Mouse (Mus musculus): ENCODE measurements at regions not wholly inside any gene's neighbourhood (a gene's known extent, or its start where the extent isn't known, plus 50 kb on each side); places are given as distances from the start of the nearest gene placed in this dataset.

DNA sequence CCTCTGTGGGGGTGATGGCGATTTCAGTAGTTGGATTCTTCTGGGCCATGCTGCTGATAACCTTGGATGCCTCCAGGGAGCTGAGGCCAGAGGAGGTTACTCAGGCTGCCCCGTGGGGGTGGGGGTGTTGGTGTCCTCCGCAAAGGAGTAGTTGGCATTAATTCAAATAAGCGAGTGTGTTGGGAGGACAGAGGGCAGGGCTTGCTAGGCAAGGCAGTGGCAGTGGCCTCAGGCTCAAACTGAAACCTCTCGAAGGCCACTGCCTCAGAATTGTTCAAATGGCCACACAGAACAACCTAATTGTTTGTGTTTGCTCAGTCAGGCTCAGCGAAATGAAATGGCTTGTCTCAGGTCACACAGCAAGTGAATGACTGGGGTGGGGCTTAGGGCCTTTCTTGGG, 66.6 kb upstream of the Id2 start:
- H3K9ac ChIP-seq = no peak overlapping the region
- no peak for ATAC-seq (ENCODE audit: insufficient number of reproducible peaks, insufficient read depth, low FRiP score, low TSS enrichment)
- H3K4me3 ChIP-seq = no peak overlapping the region
- H3K9me3 ChIP-seq = no peaks in the 10 kb centered on the region
- H3K27me3 ChIP-seq = no peaks in the 10 kb centered on the region
- no peaks in the 10 kb centered on the region for H3K36me3 ChIP-seq
- H3K4me1 ChIP-seq = peaks cover 15% of the 10 kb centered on the region; the same call in 1 of the 2 replicates
- no peak overlapping the region for H3K4me2 ChIP-seq (replicated peaks)
- no peak overlapping the region for H3K27ac ChIP-seq
- WGBS = 22% methylated on average over 6 of the region's 6 CpGs

DNA sequence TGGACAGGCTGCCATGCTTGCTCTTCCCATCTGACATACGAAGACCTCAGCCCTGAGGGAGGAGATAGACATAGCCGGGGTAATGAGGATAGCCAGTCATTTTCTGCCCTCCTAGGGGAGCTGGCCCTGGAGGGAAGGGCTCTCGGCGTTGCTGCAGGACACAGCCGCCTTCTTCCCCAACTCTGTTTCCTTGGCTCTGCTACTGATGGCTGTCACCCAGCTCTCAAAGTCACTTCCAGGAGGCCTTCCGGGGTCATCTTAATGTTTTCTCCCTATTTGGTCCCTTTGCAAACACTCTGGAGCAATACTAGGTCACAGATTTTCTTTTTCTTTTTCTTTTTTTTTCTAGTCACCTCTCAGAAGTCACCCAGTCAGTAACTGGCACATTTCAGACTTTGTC, 65.9 kb upstream of the Id2 start:
- no peaks in the 10 kb centered on the region for H3K27me3 ChIP-seq
- H3K27ac ChIP-seq = no peak overlapping the region
- H3K36me3 ChIP-seq = no peaks in the 10 kb centered on the region
- H3K4me1 ChIP-seq = peaks cover 15% of the 10 kb centered on the region; the same call in 1 of the 2 replicates
- ATAC-seq (ENCODE audit: insufficient number of reproducible peaks, insufficient read depth, low FRiP score, low TSS enrichment) = no peak
- no peak overlapping the region for H3K4me2 ChIP-seq (replicated peaks)
- H3K9me3 ChIP-seq = no peaks in the 10 kb centered on the region
- no peak overlapping the region for H3K4me3 ChIP-seq
- WGBS = 56% methylated on average over 6 of the region's 6 CpGs
- no peak overlapping the region for H3K9ac ChIP-seq

DNA sequence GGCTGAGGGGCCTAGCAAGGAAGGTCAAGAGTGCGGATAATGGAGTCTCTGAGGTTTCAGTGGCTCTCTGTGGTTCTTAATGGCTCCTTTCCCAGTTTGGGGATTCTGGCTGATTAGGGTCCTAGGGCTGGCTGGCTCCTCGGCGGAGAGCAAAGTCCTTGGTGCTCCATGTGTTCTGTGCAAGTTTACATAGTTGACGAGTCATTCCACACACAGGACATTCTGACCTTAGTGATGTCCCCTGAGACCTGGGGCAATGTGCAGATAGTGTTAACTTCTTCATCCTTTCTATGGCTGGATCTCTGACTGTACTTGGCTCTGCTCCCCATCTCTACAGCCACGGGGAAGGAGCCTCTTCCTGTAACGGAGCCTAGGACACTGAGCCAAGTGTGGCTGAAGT, 65.0 kb upstream of the Id2 start:
- Histone ChIP-seq H3K4me1 (peaks cover 9% of the 10 kb centered on the region; the same call in 1 of the 2 replicates), H3K27me3 (no peaks in the 10 kb centered on the region), H3K9me3 (no peaks in the 10 kb centered on the region), H3K9ac (no peak overlapping the region), H3K4me3 (no peak overlapping the region), H3K4me2 (replicated peaks) (no peak overlapping the region), H3K27ac (no peak overlapping the region), H3K36me3 (no peaks in the 10 kb centered on the region)
- ATAC-seq (ENCODE audit: insufficient number of reproducible peaks, insufficient read depth, low FRiP score, low TSS enrichment) = no peak
- WGBS = 87% methylated on average over 6 of the region's 6 CpGs

DNA sequence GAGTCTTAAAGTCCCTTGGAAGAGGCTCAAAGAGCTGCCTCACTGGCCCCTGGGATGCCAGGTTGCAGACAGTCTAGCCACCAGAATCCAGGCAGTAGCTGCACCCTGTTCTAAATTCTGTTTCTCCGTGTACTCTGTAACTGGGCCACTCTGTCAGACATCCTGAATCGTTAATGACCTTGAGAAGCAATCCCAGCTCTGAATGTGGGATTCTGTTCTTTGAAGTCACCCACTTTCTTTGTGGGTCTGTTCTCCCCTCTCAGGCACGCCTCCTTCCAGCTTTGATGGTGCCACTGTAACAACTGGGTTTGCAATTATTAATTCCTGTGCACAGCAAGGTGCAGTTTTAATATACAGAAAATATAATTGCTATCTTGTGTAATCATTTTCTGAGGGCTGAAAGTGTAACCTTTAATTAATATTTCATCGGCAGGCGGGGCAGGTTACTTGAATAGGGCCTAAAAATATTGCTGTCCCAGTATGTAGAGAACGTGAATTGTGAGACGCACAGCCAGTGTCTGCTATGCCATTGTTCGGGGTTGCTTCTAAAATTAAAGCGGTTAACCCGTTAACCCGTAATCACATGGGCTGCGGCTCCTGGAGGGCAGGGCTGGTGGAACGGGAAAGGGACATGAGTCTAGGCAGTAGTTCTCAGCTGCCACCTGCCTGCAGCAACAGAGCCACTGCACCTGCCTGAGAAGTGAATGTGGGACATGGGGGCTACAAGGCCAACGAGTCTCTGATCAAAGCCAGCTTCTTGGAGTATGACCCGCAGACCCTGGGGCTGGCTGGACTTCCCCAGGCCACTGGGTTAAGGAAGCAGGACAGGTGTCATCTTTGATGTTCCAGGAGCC, 64.3 kb upstream of the Id2 start:
- Histone ChIP-seq H3K4me2 (replicated peaks) (no peak overlapping the region), H3K36me3 (no peaks in the 10 kb centered on the region), H3K9ac (no peak overlapping the region), H3K4me1 (peaks cover 9% of the 10 kb centered on the region; the same call in 1 of the 2 replicates), H3K27ac (no peak overlapping the region), H3K27me3 (no peaks in the 10 kb centered on the region), H3K4me3 (no peak overlapping the region), H3K9me3 (no peaks in the 10 kb centered on the region)
- 69% methylated on average over 15 of the region's 15 CpGs for WGBS
- ATAC-seq (ENCODE audit: insufficient number of reproducible peaks, insufficient read depth, low FRiP score, low TSS enrichment) = no peak

DNA sequence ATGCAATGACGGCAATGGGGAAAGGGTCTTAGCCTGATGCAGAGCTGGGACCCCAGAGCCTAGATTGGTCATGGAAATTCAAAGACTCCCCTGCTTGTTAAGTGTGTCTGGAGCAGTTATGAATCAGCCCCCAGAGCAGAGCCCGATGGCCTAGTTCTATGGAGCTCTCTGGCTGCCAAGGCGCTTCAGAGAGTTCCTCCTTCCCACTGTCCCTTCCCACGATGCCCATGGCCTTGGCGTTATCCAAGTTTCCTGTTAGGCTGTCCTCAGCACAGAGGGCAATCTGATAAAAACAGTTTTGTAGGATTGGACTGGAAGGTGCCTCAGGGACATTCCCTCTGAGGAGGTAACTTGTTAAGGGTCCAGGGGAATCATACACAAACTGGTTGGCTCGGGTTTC, 62.2 kb upstream of the Id2 start:
- H3K9me3 ChIP-seq = no peaks in the 10 kb centered on the region
- no peak overlapping the region for H3K4me2 ChIP-seq (replicated peaks)
- H3K27ac ChIP-seq = no peak overlapping the region
- H3K27me3 ChIP-seq = no peaks in the 10 kb centered on the region
- no peaks in the 10 kb centered on the region for H3K36me3 ChIP-seq
- no peak for ATAC-seq (ENCODE audit: insufficient number of reproducible peaks, insufficient read depth, low FRiP score, low TSS enrichment)
- 84% methylated on average over 6 of the region's 6 CpGs for WGBS
- no peak overlapping the region for H3K9ac ChIP-seq
- peaks cover 9% of the 10 kb centered on the region; the same call in 1 of the 2 replicates for H3K4me1 ChIP-seq
- H3K4me3 ChIP-seq = no peak overlapping the region

DNA sequence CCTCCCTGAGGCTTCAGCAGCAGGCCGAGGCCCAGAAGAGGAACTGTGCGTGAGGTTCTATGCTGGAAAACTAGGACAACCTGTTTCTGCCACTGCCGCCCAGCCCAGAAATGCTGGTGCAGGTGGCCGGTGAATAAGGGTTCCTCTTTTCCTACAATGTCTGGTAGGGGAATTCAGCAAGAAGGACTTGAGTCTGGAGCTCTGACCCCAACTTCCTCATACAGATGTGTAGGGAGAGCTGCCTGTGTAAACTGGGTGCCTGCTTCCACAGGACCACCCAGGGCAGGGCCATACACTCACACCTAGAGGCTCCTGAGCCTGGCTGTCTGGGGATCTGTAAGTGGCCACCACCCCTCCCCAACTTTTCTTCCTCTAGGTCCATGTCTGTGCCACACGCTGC, 60.3 kb upstream of the Id2 start:
- Histone ChIP-seq H3K4me2 (replicated peaks) (no peak overlapping the region), H3K27me3 (no peaks in the 10 kb centered on the region), H3K4me3 (no peak overlapping the region), H3K27ac (no peak overlapping the region), H3K36me3 (no peaks in the 10 kb centered on the region), H3K9me3 (no peaks in the 10 kb centered on the region), H3K9ac (no peak overlapping the region), H3K4me1 (no peaks in the 10 kb centered on the region)
- ATAC-seq (ENCODE audit: insufficient number of reproducible peaks, insufficient read depth, low FRiP score, low TSS enrichment) = no peak
- 79% methylated on average over 5 of the region's 5 CpGs for WGBS

DNA sequence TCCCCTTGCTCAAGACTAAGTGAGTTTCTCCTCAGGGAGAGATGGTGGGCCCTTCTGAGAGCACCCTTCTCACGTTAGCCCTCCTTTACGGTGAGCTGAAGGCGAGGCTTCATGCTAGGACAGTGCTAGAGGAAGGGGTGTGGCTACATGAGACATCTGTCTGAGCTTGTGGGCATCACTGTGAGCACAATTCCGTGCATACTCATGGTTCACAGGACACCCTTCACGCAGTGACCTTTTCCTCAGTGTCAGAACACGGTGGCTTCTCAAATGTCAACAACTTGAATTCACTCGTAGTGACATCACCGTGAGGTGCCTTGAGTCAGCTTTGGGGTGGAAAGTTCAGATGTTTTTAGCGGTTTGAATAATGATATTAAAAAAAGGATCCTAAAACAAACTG, 58.5 kb upstream of the Id2 start:
- H3K4me1 ChIP-seq = no peaks in the 10 kb centered on the region
- no peak overlapping the region for H3K4me3 ChIP-seq
- H3K36me3 ChIP-seq = no peaks in the 10 kb centered on the region
- no peaks in the 10 kb centered on the region for H3K9me3 ChIP-seq
- ATAC-seq (ENCODE audit: insufficient number of reproducible peaks, insufficient read depth, low FRiP score, low TSS enrichment) = no peak
- 54% methylated on average over 9 of the region's 9 CpGs for WGBS
- no peak overlapping the region for H3K27ac ChIP-seq
- H3K27me3 ChIP-seq = no peaks in the 10 kb centered on the region
- H3K9ac ChIP-seq = no peak overlapping the region
- H3K4me2 ChIP-seq (replicated peaks) = no peak overlapping the region

DNA sequence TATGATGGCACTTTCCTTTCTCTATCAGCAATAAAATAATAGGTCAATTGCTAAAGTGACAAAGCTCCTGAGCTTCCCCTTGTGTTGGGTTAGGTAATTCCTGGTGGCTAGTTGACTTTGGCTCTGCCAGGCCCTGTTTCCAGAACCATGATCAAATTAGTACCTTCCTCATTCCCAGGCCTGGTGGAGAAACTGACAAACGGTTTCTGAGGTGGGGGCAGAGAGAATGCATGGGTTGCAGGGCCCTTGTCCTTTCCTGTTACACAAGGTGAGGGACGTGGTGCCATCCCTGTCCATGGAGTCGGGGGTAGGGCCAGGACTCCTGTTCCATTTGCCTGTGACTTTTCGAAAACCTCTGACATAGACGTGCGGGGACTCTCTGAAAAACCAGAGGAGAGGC, 51.2 kb upstream of the Id2 start:
- ATAC-seq (ENCODE audit: insufficient number of reproducible peaks, insufficient read depth, low FRiP score, low TSS enrichment) = no peak
- Histone ChIP-seq H3K36me3 (no peaks in the 10 kb centered on the region), H3K4me3 (no peak overlapping the region), H3K27me3 (no peaks in the 10 kb centered on the region), H3K4me2 (replicated peaks) (no peak overlapping the region), H3K4me1 (no peaks in the 10 kb centered on the region), H3K9ac (no peak overlapping the region), H3K9me3 (no peaks in the 10 kb centered on the region), H3K27ac (no peak overlapping the region)
- 86% methylated on average over 6 of the region's 6 CpGs for WGBS

All from embryonic facial prominence, embryonic 12.5 days (tissue).